Mouse (Mus musculus) urinary bladder, adult 18-20 months (tissue): Measurements from ENCODE around the gene Col4a1.
A peak's percentile ranks its signal among the peaks of the same experiment; 100 is the strongest.

Experiments used
- DNase-seq, 2 experiments: peaks; one replicate each; pipeline ENCODE4 v3.0.0; 2022; ENCODE audit warnings: low spot score in 2 of 2, mixed read lengths in 2 of 2

The Col4a1 gene

DNA sequence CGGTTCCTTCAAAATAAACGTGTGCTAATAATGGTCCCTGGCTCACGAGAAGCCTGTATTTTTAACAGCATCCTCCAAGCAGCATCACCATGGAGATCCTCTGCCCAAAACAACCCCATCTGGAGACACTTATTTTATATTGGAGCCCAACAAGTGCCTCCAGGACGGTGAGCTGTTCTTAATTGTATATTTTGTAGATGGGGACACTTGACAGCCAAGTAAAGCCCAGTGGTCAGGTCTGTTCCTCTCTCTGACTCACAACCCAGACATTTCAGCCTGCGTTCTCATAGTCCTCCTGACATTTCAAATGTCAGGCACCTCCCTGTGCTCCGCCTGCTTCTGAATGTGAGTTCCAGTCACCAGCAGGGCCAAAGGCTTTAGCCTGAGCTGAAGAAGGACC is 43.9 kb downstream of the Col4a1 start:
- DNase-seq: no peak

- no peak for DNase-seq
Observed at GRCm38 (mm10) chr8:11266471-11266870, 46.2 kb downstream of the Col4a1 start.

DNA sequence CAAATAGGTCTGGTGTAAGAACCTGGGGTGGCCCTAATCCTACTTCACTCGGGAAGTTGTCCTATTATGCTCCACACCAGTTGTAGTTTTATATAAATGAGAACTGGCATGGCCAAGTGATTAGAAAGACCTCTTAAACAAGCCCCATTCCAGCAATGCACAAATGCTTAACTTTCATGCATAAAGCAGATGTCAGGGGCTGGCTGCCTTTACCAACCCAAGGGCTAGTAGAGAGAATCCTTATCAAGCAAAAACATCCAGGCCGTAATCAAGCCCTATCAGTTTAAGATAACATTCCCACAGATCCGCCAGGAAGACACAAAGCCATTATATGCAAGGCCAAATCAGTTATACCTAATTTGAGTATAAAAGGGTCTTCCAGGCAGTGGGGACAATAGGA is 46.7 kb downstream of the Col4a1 start:
- no peak for DNase-seq

GRCm38 (mm10) chr8:11263848-11264247 is 48.8 kb downstream of the Col4a1 start:
- DNase-seq: no peak

DNA sequence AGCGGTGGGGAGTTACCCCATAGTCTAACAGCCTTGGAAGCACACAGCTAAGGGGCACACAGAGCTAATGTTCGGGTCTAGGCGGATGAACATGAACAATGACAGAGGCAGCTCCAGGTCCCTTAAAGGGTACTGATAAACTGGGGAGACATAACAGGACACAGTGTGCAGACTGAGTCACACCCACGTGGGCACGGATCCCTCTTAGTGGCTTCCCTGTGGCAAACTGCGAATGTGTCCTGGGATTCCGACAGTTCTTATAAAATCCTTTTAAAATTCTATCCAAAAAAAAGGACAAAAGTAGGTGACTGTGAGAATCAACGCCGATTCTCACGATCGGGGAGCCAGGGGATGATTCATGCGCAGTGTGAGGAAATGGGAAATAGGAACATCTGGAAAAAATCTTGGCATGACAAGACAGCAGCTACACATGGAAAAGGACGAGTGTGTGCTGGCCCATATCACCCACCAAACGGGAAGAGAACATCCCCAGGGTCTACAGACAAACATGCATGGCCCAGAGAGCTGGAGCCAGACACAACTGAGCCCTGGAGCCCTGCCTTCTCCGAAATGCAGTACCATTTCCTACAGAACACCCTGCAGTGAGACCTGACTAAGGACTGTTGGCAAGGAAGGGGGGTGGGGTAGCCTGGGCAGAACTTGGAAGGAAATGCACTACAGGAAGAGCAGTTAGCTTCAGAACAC is 50.4 kb downstream of the Col4a1 start:
- DNase-seq: no peak

DNA sequence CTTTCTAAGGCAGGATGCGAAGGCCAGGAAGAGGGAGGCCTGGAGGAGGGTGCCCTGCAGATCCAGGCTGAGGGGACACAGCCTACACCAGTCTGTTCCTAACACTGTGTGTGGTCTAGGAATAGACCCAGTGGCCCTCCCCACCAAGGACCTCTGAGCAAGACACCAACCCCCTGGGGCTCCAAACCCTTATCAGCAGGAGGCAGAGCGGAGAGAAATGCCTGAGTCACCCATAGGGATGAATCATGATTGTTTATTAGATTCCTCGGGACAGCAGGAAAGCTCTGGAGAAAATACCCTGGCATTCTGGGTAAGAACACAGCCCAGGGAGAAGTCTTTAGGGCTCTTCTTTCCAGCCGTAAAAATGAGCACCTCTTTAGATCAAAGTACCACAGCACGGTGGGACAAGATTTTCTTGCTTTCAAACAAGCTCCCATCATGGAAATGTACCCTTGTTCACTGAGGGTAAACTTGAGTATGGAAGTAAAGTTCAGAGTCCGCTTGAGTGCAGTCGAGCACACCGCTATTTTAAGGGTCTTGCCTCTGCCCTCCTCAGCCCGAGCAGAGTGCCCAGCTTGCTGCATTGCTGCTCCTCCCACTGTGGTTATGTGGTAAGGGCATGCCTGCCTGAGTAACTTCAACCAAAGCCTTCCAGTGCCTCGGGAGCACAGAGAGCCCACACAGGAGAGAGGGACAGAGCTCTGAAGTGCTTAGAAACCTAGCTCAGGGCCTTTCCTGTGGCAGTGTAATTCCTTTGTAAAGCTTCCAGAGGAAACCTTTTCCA is 52.6 kb downstream of the Col4a1 start:
- no peak for DNase-seq

GRCm38 (mm10) chr8:11258517-11259136 is 54.0 kb downstream of the Col4a1 start:
- DNase-seq: no peak

DNA sequence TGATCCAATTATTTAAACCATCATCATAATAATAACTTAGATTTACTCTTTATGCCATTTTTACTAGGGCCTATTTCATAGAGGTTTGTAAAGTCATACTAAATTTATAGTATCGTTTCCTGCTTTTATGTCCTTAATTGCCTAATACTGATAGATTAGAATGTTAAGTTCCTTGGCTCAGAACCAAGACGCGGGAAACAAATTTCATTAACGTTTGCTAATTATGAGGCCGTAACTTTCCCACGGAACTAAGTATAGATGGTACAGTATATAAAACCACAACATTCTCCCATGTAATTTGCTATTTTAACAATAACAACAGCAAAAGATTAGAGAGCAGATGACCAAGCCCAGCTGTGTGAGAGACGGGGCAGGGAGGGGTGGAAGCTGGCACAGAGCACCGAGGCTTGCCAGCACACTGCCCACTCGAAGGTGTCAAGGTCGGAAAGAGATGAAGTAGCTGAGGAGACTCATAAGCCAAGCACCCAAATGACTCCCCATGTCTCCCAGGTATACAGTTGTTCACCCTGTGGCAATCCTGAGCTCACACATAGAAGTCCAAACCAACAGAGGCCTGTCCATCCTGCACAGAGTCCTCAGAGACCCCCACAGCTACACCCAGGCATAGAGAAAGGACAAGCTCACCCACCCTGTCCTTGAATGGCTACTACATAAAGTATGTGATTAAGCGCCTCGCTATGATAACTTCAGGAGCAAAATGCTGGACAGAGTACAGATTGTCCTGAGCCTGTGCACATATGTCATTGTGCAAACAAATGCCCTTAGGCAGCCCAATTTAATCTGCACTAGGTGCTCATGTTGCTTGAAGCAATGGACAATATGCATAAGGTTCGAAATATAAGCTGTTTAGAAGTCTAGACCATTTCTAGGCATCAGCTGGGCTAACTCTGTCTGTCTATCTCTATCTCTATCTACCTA is 55.3 kb downstream of the Col4a1 start:
- no peak for DNase-seq

GRCm38 (mm10) chr8:11256405-11256804 is 56.2 kb downstream of the Col4a1 start:
- DNase-seq: no peak

- DNase-seq: no peak
Observed at GRCm38 (mm10) chr8:11255680-11256079, 56.9 kb downstream of the Col4a1 start.

GRCm38 (mm10) chr8:11254914-11255530 is 57.6 kb downstream of the Col4a1 start:
- DNase-seq: no peak

- no peak for DNase-seq
Observed at GRCm38 (mm10) chr8:11254510-11254909, 58.1 kb downstream of the Col4a1 start.

GRCm38 (mm10) chr8:11253556-11253955 is 59.1 kb downstream of the Col4a1 start:
- DNase-seq: peak; percentile 66 to 77

DNA sequence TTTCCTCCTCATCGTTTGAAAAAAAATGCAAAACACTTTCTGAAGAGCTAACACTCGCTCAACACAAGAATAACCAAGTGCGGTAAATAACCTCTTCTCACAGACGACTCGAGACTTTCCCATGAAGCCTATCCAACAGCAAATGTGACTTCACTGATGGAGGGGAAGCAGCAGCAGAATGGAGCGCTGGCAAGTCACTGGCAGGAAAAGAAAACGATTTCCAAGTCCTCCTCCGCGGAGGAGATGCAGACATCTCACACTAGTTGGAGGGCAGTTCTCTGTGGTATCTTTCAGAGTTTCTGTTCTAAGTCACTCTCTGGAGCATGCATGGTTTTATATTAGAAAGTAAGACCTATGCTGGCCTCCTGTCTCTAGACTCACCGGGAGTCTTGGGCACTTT is 59.6 kb downstream of the Col4a1 start:
- DNase-seq: no peak

- no peak for DNase-seq
Observed at GRCm38 (mm10) chr8:11252235-11252774, 60.3 kb downstream of the Col4a1 start.

DNA sequence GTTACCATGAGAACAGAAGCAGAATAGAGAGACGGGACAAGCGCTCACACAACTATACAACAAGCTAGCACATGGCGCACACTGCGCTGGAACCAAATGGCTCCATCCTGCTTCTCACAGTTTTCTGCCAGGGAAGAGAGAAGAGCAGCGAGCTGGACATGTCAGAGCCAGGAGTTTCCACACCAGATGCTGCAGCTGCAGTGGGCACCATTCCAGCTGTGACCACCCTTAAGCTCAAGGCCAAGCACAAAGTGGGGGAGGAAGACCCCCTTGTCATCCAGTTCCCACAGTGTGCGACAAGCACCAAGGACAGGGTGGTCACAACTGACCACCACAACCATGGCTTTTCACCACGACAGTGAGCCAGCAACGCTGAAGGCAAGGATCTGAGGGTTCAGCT is 62.5 kb downstream of the Col4a1 start:
- no peak for DNase-seq

GRCm38 (mm10) chr8:11249541-11250058 is 63.0 kb downstream of the Col4a1 start:
- peak in 1 of 2 experiments; percentile 38 for DNase-seq

DNA sequence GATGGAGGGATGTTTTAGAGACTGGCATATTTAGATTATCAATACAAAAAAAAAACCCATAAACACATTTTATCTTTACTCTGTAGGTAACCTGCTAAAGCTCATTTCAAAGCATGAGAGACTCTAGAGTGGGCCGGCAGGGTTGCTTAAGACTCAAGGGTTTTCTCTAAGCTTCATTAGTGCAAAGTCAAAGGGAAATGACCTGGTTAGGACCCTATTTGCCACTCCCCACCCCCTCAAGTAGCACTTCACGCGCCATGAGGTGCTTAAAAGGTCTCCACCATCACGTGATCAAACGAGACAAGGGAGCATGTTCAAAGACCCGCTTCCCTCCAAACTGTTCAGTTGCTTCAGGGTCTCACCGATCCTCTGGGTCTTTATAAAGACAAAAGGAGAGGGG is 63.9 kb downstream of the Col4a1 start:
- no peak for DNase-seq

DNA sequence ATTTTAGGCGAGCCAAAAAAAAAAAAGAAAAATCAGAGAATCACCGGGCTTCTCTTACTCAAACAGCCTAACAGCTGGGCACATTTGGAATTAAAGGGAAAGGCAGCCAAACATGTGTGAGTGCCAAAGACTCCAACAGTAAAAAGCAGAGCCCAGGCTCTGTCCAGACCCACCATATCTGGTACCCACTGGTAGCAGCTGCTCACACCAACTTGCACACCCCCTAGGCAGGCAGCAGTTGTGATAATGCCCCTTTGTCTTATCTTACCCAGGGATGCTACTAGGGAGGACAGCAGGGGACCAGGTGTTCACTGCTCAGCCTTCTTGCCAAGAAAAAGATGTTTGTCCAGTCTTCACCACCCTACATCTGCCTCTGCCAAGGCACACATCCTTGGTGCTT is 71.1 kb downstream of the Col4a1 start:
- DNase-seq: no peak

DNA sequence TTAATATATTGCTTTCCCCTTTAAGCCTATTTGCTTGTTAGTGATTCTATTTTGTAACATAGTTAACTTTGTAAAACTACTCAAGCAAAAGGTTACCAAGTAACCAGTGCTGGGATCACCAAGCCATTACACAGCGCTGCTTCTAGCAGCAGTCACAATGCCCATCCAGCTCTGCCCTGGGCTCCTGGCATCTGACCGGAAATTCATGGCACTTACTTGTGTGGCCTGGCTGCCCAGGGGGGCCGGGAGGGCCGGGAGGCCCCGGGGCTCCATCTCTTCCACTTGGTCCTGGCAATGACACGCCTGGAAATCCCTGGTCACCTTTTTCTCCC is 77.8 kb downstream of the Col4a1 start:
- no peak for DNase-seq
